Mouse (Mus musculus): ENCODE results near the gene Neil3.

GRCm38 (mm10) chr8:53591777-53592176, 47.1 kb downstream of the Neil3 start:
- TF ChIP-seq CTCF (IDR thresholded peaks at IDR 0.05; ENCODE audit: borderline replicate concordance, control insufficient read depth, extremely low read depth, insufficient read depth, low read length, poor library complexity) (no peak), POLR2A (IDR thresholded peaks at IDR 0.05; ENCODE audit: control insufficient read depth, extremely low read depth, insufficient read depth, low read length, poor library complexity) (no peak)

All from thymus, adult 2 months (tissue).